Mouse (Mus musculus): ENCODE measurements around the gene Ahcy. TPM values are rescaled to one million over a fixed set of nuclear protein-coding genes. Genes with fewer than 3 reads are reported as not detected.
"Not testable (repeated sequence)": the region's sequence is repeated elsewhere in the genome, so short reads cannot be mapped to it uniquely, and the experiment has no call there.

Ahcy gene
- total RNA-seq, 2 experiments from 2014 or later = 14.4 to 15.8 TPM

DNA sequence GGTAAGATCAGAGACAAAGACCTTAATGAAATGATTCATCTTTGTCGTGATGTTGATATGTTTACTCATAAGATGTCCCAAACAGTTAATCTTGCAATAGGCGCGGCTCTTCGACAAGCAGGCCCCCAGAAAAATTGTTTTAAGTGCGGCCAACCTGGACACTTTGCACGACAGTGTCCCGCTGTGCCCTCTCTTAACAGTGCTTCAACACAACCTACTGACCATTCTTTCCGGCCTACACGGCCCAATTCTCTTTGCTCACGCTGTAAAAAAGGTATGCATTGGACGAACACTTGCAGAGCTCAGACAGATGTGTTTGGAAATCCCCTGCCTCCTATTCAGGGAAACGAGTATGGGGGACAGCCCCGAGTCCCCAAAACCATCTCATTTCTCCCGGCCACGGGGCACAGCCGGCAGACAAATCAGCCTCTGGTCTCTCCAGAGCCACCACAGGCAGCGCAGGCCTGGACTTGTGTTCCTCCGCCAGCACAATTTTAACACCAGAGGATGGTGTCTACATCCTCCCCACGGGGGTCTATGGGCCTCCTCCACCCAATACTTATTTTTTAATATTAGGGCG lies 54.0 kb downstream of the Ahcy start:
- DNase-seq (ENCODE audit: low spot score) = not testable (repeated sequence)

DNA sequence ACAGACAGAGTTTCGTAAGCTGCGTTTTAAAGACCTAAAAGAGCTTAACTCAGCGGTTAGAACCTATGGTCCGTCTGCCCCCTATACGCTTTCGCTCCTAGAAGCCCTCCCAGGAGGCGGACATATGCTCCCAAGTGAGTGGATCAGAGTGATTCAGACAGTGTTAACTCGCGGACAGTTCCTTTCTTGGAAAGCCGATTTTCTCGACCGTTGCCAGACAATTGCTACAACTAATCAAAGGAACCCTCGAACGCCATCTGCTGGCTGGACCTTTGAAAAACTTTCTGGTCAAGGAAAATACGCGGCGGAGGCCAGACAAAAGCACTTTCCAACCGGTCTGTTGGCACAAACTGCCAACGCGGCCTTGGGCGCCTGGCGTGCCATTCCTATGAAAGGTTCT lies 54.6 kb downstream of the Ahcy start:
- DNase-seq (ENCODE audit: low spot score) = peak; percentile 90

DNA sequence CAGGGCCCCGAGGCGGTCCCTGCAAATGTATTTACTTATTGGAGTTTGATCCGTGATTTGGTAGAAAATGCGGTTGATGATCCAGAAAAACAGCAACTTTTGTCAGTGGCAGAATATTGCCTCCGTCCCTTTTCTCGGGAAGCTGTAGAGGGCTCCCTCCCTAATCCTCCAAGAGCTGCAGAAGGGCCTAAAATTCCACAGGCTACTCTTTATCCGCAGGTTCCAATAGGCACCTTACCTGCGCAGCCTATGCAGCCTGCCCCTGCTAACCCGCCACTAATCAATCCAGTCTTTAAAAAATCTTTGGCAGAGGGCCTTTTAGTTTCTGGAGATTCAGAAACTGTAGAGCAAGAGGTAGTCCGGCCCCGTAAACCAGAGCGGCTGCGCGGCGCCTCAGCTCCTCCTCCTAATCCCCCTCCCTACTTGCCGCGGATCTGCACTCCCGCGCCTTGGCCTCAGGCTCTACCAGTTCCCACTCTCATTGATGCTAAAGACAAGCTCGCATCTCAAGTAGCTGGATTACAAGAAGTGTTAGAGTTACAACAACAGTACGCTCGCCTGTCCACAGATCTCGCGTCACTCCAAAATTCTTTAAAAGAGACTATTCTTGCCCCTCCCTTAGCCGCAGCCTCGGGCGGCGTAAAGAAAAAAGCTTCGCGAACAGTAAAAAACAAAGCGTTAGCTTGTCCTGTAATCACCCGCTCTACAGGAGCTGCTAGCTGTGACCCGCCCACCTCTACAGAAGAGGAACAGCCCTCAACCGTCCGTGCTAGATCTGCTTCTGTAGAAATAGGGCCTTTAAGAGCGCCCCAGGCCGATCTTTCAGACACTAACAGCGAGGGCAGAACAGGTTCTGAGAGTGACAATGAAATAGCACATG lies 55.3 kb downstream of the Ahcy start:
- peak; percentile 29 for DNase-seq (ENCODE audit: low spot score)

DNA sequence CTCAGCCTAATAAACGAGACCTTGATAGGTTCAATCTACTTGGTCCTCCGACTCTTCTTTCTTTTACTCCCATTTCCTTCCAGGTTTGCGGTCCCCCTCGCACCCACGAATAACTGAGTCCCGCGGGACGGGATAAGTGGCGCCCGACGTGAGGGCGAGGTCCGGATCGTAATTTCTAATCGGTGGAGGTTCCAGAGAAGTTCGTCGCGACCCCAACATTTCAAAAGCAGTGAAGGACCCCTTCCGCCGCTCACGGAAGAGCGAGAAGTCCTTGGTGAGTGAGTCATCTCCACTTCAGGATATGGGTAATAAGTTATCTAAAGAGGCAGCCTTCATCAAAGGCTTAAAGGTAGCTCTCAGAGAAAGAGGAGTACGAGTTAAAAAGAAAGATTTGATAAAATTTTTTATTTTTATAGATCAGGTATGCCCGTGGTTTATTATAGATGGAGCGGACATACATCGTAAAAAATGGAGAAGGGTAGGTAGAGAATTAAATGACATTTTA lies 56.0 kb downstream of the Ahcy start, which contains the start of gene Gm14226:
Gene Gm14226 (plus strand): TSS at position 16 of the 505 bp plus-strand sequence.
- DNase-seq (ENCODE audit: low spot score) = not testable (repeated sequence)

DNA sequence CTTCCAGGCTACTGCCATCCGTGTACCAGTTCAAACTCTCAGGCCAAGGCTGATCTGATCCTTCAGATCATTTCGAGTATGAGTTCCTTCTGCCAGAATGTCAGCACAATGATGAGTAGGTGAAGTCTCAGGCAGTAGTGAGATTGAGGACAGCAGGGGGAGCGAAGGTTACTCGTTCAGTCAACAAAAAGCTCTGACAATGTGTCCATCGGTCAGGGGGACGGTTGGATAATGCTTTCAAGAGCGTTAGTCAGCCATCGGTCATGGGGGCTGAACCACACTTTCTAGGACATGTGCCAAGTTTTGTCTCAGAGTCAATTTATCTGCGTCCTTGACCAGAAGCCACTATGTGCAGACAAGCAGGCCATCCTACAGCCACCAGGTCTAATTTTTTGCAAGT lies 57.5 kb downstream of the Ahcy start:
- not testable (repeated sequence) for DNase-seq (ENCODE audit: low spot score)

DNA sequence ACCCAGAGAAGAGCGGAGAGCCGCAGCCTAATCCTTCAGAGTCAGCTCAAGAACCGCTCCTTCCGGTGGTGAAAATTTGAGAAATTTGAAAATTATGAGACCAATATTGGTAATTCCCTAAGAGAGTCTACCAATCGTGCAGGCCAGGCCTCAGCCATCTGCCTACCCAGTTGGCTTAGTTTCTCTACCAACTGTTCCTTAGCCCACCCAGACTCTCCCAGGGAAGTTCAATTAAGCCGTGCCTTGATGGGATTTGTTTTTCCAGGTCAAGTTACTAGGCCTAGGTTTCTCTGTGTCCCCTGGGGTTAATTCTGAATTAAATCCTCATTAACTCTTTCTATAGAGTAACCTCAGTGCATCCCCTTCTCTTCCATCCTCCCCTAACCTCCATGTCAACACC lies 61.3 kb downstream of the Ahcy start:
- no peak for DNase-seq (ENCODE audit: low spot score)

DNA sequence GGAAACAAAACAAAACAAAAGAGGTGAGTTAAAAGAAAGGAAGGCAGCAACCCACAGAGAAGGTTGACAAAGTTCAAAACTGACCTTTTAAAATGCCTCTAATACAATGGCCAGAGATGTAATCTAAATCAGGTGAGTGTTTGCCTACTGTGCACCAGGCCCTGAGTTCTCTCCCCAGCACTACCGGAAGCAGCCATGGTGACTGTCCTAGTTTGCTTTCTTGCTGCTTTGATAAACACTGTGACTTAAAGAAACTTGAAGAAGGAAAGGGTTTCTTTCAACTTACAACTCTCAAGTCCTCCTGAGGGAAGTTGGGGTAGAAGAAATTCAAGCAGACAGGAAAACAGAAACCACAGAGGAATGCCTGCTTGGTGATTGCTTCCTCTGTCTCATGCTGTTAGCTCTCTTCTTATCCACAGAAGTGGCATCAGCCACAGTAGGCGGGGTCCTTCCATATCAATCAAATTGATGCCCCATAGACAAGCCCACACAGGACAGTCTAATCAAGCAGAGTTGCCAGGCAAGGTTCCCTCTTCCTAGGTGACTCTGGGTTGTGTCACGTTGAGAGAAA lies 63.1 kb downstream of the Ahcy start:
- DNase-seq (ENCODE audit: low spot score) = no peak

Other genes with a start within 250 kb of the Ahcy start
- 100 to 1,000 TPM; 119 to 131 TPM for gene Eif2s2, start 181.6 kb downstream of the Ahcy start, total RNA-seq (2021)
- not detected for gene Gm14226, start 56.2 kb downstream of the Ahcy start, total RNA-seq (2021)
- 10 to 100 TPM; 18.4 to 18.6 TPM for gene Itch, start 59.0 kb upstream of the Ahcy start, total RNA-seq (2021)
- gene Dynlrb1, start 162.0 kb upstream of the Ahcy start, total RNA-seq (2021) = 100 to 1,000 TPM; 112 to 120 TPM
- gene Map1lc3a, start 201.8 kb upstream of the Ahcy start, total RNA-seq (2021) = 100 to 1,000 TPM; 233 to 274 TPM